Mouse (Mus musculus) embryonic facial prominence, embryonic 12.5 days (tissue): ENCODE data around the gene Cideb. TPM values are rescaled to one million over a fixed set of nuclear protein-coding genes. Genes with fewer than 3 reads are reported as not detected.

Source experiments
- ATAC-seq: fragments of 200-750 bp; cut with Nextera tagmentation; 2 replicates; pipeline ENCODE4 v1.8.0; 2017; ENCODE audit not compliant: insufficient number of reproducible peaks, insufficient read depth, low FRiP score, low TSS enrichment
- H3K27ac ChIP-seq: fragments of 300-500 bp; sonication (generic); 2 replicates; pipeline ENCODE4 v1.5.1; 2016; ENCODE audit warnings: mild to moderate bottlenecking
- H3K27me3 ChIP-seq: fragments of 300-500 bp; sonication (generic); 2 replicates; pipeline ENCODE4 v1.6.1; 2016; ENCODE audit warnings: mild to moderate bottlenecking, moderate library complexity
- H3K36me3 ChIP-seq: fragments of 300-500 bp; sonication (generic); 2 replicates; pipeline ENCODE4 v1.6.1; 2016; ENCODE audit warnings: mild to moderate bottlenecking
- H3K4me1 ChIP-seq: fragments of 300-500 bp; sonication (generic); 2 replicates; pipeline ENCODE4 v1.6.1; 2016
- H3K4me2 ChIP-seq: fragments of 300-500 bp; sonication (generic); replicated peaks from 2 replicates; pipeline ENCODE4 v1.6.1; 2016; ENCODE audit warnings: mild to moderate bottlenecking, moderate library complexity
- H3K4me3 ChIP-seq: fragments of 300-500 bp; sonication (generic); 2 replicates; pipeline ENCODE4 v1.5.1; 2016; ENCODE audit warnings: mild to moderate bottlenecking
- H3K9ac ChIP-seq: fragments of 300-500 bp; sonication (generic); 2 replicates; pipeline ENCODE4 v1.6.1; 2016; ENCODE audit warnings: mild to moderate bottlenecking, moderate library complexity
- H3K9me3 ChIP-seq: fragments of 300-500 bp; sonication (generic); 2 replicates; pipeline ENCODE4 v1.6.1; 2016; ENCODE audit warnings: mild to moderate bottlenecking, moderate library complexity
- WGBS: fragments of 180-500 bp; shearing (Covaris S2); methylation state at CpG from one replicate; pipeline ENCODE4 v1.1.7; 2016; 5-methylcytosine and 5-hydroxymethylcytosine counted together
- polyA plus RNA-seq: library from polyadenylated mRNA; unstranded; fragments of >200 nt; fragmentation: Nextera tagmentation; extraction: Ambion mirVana; gene quantifications from 2 replicates; pipeline ENCODE4 v1.2.1, GENCODE M21; 2016

Gene Cideb
- 0.19 and 0.50 TPM in 2 replicates for polyA plus RNA-seq

- peak within 1 kb of the TSS; percentile 13; the same call in 1 of the 2 replicates for H3K4me2 ChIP-seq
- H3K4me3 ChIP-seq: no peak within 1 kb of the TSS
- peaks cover 20% of the 10 kb centered on the region for H3K27me3 ChIP-seq
- no peaks in the 10 kb centered on the region for H3K9me3 ChIP-seq
- H3K9ac ChIP-seq: no peak within 1 kb of the TSS
- H3K27ac ChIP-seq: no peak within 1 kb of the TSS
- 14% methylated on average over 8 of the region's 8 CpGs for WGBS
- no peak for ATAC-seq
- H3K36me3 ChIP-seq: peaks cover 33% of the 10 kb centered on the region
- 0 out of 2 replicates have a peak, but pooled peaks cover 6% of the 10 kb centered on the region for H3K4me1 ChIP-seq
These were observed at the start of gene Cideb for GRCm38 (mm10) chr14:55758363-55758784. Gene Cideb, minus strand, starts transcription at chr14:55758458.

GRCm38 (mm10) chr14:55795380-55796163, 37.3 kb upstream of the Cideb start:
- H3K4me3 ChIP-seq: no peak overlapping the region
- WGBS: 81% methylated on average over 15 of the region's 15 CpGs
- H3K27ac ChIP-seq: no peak overlapping the region
- no peak overlapping the region for H3K4me2 ChIP-seq
- no peaks in the 10 kb centered on the region for H3K4me1 ChIP-seq
- no peak overlapping the region for H3K9ac ChIP-seq
- H3K9me3 ChIP-seq: no peaks in the 10 kb centered on the region
- no peaks in the 10 kb centered on the region for H3K36me3 ChIP-seq
- ATAC-seq: no peak
- H3K27me3 ChIP-seq: no peaks in the 10 kb centered on the region

GRCm38 (mm10) chr14:55793946-55794345, 35.7 kb upstream of the Cideb start:
- H3K4me1 ChIP-seq: no peaks in the 10 kb centered on the region
- H3K4me2 ChIP-seq: no peak overlapping the region
- no peaks in the 10 kb centered on the region for H3K9me3 ChIP-seq
- WGBS: 58% methylated on average over 2 of the region's 2 CpGs
- no peak overlapping the region for H3K27ac ChIP-seq
- no peaks in the 10 kb centered on the region for H3K36me3 ChIP-seq
- H3K4me3 ChIP-seq: no peak overlapping the region
- ATAC-seq: no peak
- no peak overlapping the region for H3K9ac ChIP-seq
- 0 out of 2 replicates have a peak, but pooled peaks cover 7% of the 10 kb centered on the region for H3K27me3 ChIP-seq

- Histone ChIP-seq H3K4me1 (peaks cover 4% of the 10 kb centered on the region; the same call in 1 of the 2 replicates), H3K4me2 (no peak overlapping the region), H3K4me3 (no peak overlapping the region), H3K27me3 (peaks cover 12% of the 10 kb centered on the region; the same call in 1 of the 2 replicates), H3K36me3 (no peaks in the 10 kb centered on the region), H3K9me3 (no peaks in the 10 kb centered on the region), H3K27ac (no peak overlapping the region), H3K9ac (no peak overlapping the region)
- ATAC-seq: no peak
- WGBS: 69% methylated on average over 2 of the region's 2 CpGs
These were observed 35.2 kb upstream of the Cideb start for GRCm38 (mm10) chr14:55793461-55793860.

GRCm38 (mm10) chr14:55788256-55789050, 30.2 kb upstream of the Cideb start, which contains the start of gene Ripk3:
Gene Ripk3, minus strand, starts transcription at chr14:55788865.
- H3K4me2 ChIP-seq: peak within 1 kb of the TSS; percentile 75
- no peak within 1 kb of the TSS for H3K27ac ChIP-seq
- 5% methylated on average over 40 of the region's 40 CpGs for WGBS
- H3K9me3 ChIP-seq: no peaks in the 10 kb centered on the region
- H3K9ac ChIP-seq: peak within 1 kb of the TSS; percentile 42
- peaks cover 57% of the 10 kb centered on the region for H3K27me3 ChIP-seq
- H3K36me3 ChIP-seq: no peaks in the 10 kb centered on the region
- ATAC-seq: no peak
- peak within 1 kb of the TSS; percentile 45 for H3K4me3 ChIP-seq
- H3K4me1 ChIP-seq: peaks cover 19% of the 10 kb centered on the region

- peak overlapping the region; percentile 75 for H3K4me2 ChIP-seq
- ATAC-seq: no peak
- 37% methylated on average over 11 of the region's 11 CpGs for WGBS
- H3K9ac ChIP-seq: 0 out of 2 replicates have a peak overlapping the region, but pooled peaks have one; percentile 16
- H3K36me3 ChIP-seq: no peaks in the 10 kb centered on the region
- no peaks in the 10 kb centered on the region for H3K9me3 ChIP-seq
- peak overlapping the region; percentile 45 for H3K4me3 ChIP-seq
- H3K27ac ChIP-seq: no peak overlapping the region
- H3K27me3 ChIP-seq: peaks cover 57% of the 10 kb centered on the region
- H3K4me1 ChIP-seq: peaks cover 20% of the 10 kb centered on the region
These were observed 29.5 kb upstream of the Cideb start for GRCm38 (mm10) chr14:55787731-55788130.

GRCm38 (mm10) chr14:55785195-55785594, 26.9 kb upstream of the Cideb start:
- Histone ChIP-seq H3K4me2 (no peak overlapping the region), H3K36me3 (no peaks in the 10 kb centered on the region), H3K27ac (no peak overlapping the region), H3K9ac (no peak overlapping the region), H3K4me1 (peaks cover 42% of the 10 kb centered on the region), H3K9me3 (no peaks in the 10 kb centered on the region), H3K4me3 (no peak overlapping the region), H3K27me3 (peaks cover 62% of the 10 kb centered on the region)
- ATAC-seq: no peak
- WGBS: 26% methylated on average over 6 of the region's 6 CpGs

GRCm38 (mm10) chr14:55783958-55784235, 25.6 kb upstream of the Cideb start, which contains the start of gene Adcy4:
Gene Adcy4, minus strand, starts transcription at chr14:55784095.
- H3K4me3 ChIP-seq: peak within 1 kb of the TSS; percentile 42
- peak within 1 kb of the TSS; percentile 73 for H3K27ac ChIP-seq
- H3K4me1 ChIP-seq: peaks cover 42% of the 10 kb centered on the region
- under 1% methylated on average over 13 of the region's 13 CpGs for WGBS
- H3K36me3 ChIP-seq: no peaks in the 10 kb centered on the region
- no peaks in the 10 kb centered on the region for H3K9me3 ChIP-seq
- 0 out of 2 replicates have a peak, but pooled peaks have one; percentile 23 for ATAC-seq
- H3K4me2 ChIP-seq: peak within 1 kb of the TSS; percentile 63
- H3K9ac ChIP-seq: peak within 1 kb of the TSS; percentile 61
- peaks cover 54% of the 10 kb centered on the region for H3K27me3 ChIP-seq

- Histone ChIP-seq H3K4me2 (peak overlapping the region; percentile 63), H3K9me3 (no peaks in the 10 kb centered on the region), H3K4me3 (peak overlapping the region; percentile 42), H3K27me3 (peaks cover 49% of the 10 kb centered on the region), H3K9ac (peak overlapping the region; percentile 61), H3K36me3 (no peaks in the 10 kb centered on the region), H3K27ac (peak overlapping the region; percentile 73), H3K4me1 (peaks cover 37% of the 10 kb centered on the region)
- under 1% methylated on average over 31 of the region's 31 CpGs for WGBS
- ATAC-seq: 0 out of 2 replicates have a peak, but pooled peaks have one; percentile 18
These were observed 25.1 kb upstream of the Cideb start for GRCm38 (mm10) chr14:55783171-55783957.

GRCm38 (mm10) chr14:55782361-55782960, 24.2 kb upstream of the Cideb start:
- H3K9me3 ChIP-seq: no peaks in the 10 kb centered on the region
- peak overlapping the region; percentile 63 for H3K4me2 ChIP-seq
- no peaks in the 10 kb centered on the region for H3K36me3 ChIP-seq
- peak overlapping the region; percentile 73 for H3K27ac ChIP-seq
- ATAC-seq: no peak
- WGBS: 42% methylated on average over 9 of the region's 9 CpGs
- peaks cover 40% of the 10 kb centered on the region for H3K27me3 ChIP-seq
- peaks cover 29% of the 10 kb centered on the region for H3K4me1 ChIP-seq
- peak overlapping the region; percentile 42 for H3K4me3 ChIP-seq
- H3K9ac ChIP-seq: peak overlapping the region; percentile 32; the same call in 1 of the 2 replicates

GRCm38 (mm10) chr14:55781310-55781709, 23.1 kb upstream of the Cideb start:
- Histone ChIP-seq H3K4me1 (peaks cover 29% of the 10 kb centered on the region), H3K9ac (peak overlapping the region; percentile 32), H3K4me3 (peak overlapping the region; percentile 16), H3K27ac (no peak overlapping the region), H3K27me3 (peaks cover 28% of the 10 kb centered on the region), H3K9me3 (no peaks in the 10 kb centered on the region), H3K36me3 (no peaks in the 10 kb centered on the region), H3K4me2 (peak overlapping the region; percentile 63)
- ATAC-seq: peak; percentile 62; the same call in 1 of the 2 replicates
- 16% methylated on average over 14 of the region's 14 CpGs for WGBS
